Mouse (Mus musculus): ENCODE measurements around the gene Celf1. TPM values are rescaled to one million over a fixed set of nuclear protein-coding genes. Genes with fewer than 3 reads are reported as not detected.

The Celf1 gene
- polyA plus RNA-seq, 1 experiment: 27.1 TPM

DNA sequence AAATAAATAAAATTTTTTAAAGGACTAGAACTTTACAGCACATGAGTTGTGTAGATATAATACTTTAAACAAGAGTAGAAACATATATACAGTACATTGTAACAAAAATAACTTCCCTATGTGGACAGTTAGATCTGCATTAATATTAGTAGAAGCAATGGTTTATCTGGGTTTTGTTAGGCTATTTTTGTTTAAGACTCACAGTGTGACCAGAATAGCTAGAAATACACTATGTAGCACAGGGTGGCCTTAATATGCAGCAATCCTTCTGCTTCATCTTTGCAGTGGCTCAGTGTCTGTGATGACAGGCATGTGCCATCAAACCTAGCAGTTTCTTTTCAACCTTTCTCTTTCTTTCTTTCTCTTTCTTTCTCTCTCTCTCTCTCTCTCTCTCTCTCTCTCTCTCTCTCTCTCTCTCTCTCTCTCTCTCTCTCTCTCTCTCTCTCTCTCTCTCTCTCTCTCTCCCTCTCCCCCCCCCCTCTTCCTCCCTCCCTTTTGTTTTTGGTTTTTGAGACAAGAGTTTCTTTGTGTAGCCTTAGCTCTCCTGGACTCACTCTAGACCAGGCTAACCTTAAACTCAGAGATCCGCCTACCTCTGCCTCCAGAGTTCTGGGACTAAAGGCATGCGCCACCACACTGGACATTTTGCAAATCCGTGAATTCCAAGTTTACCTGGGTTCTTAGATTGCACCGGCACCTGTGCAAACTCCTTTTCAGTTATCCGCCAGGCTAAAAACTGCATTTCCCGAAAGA, 113.2 kb downstream of the Celf1 start:
- Histone ChIP-seq H3ac (ENCODE audit: control insufficient read depth, insufficient read length) (peak overlapping the region; percentile 15), H3K27me3 (ENCODE audit: control insufficient read depth, insufficient read depth, insufficient read length) (no peaks in the 10 kb centered on the region), H3K79me2 (ENCODE audit: control insufficient read depth, insufficient read depth) (peaks cover 19% of the 10 kb centered on the region), H3K4me2 (ENCODE audit: low read depth) (peak overlapping the region; percentile 87), H3K4me3 (peak overlapping the region; percentile 99), H3K36me3 (ENCODE audit: control insufficient read depth, insufficient read depth) (peaks cover 18% of the 10 kb centered on the region)
- TF ChIP-seq MAX (IDR thresholded peaks at IDR 0.05; ENCODE audit: low read depth) (no peak), USF1 (IDR thresholded peaks at IDR 0.05; ENCODE audit: low read depth) (no peak), POLR2AphosphoS2 (IDR thresholded peaks at IDR 0.05; ENCODE audit: insufficient read length, low read depth) (no peak), SRF (IDR thresholded peaks at IDR 0.05; ENCODE audit: control insufficient read depth, insufficient read length, low read depth) (no peak), POLR2A (IDR thresholded peaks at IDR 0.05; ENCODE audit: insufficient read length, low read depth) (no peak), TCF3 (IDR thresholded peaks at IDR 0.05; ENCODE audit: insufficient read length, low read depth) (no peak), E2F4 (IDR thresholded peaks at IDR 0.05; ENCODE audit: insufficient read depth) (no peak)

DNA sequence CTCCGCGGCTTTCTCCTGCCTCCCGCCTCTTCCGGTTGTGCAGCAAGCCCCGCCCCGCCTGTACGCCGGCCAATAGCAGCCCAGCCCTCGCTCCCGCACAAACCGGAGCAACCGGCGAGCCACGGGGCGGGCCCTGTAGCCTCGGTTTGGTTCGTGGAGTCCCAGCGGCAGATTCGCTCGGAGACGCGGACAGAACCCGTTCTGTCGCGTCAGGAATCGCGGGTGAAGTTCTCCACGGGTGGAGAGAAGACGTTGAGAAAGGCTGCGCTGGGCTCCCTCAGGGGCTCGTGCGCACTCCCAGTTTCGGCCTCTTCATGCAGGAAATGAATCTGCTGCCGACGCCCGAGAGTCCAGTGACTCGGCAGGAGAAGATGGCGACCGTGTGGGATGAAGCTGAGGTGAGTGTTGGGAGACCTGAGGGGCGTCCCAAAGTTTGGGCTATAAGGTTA, 113.8 kb downstream of the Celf1 start, which contains the start of gene Psmc3:
Gene Psmc3 (plus strand): TSS at position 76 of the 449 bp plus-strand sequence.
- peaks cover 18% of the 10 kb centered on the region for H3K36me3 ChIP-seq (ENCODE audit: control insufficient read depth, insufficient read depth)
- H3K79me2 ChIP-seq (ENCODE audit: control insufficient read depth, insufficient read depth): peaks cover 19% of the 10 kb centered on the region
- H3K27me3 ChIP-seq (ENCODE audit: control insufficient read depth, insufficient read depth, insufficient read length): no peaks in the 10 kb centered on the region
- no peak for TF ChIP-seq MYOD1 (IDR thresholded peaks at IDR 0.05; ENCODE audit: control insufficient read depth in 1 of 3, insufficient read length in 2 of 3, low read depth in 2 of 3)
- TF ChIP-seq TCF3 (IDR thresholded peaks at IDR 0.05; ENCODE audit: insufficient read length, low read depth): no peak
- TF ChIP-seq MYOG (IDR thresholded peaks at IDR 0.05; ENCODE audit: control insufficient read depth in 1 of 3, insufficient read depth in 1 of 3, insufficient read length in 2 of 3, low read depth in 2 of 3): no peak
- TF ChIP-seq CEBPB (IDR thresholded peaks at IDR 0.05; ENCODE audit: insufficient read depth, poor library complexity, severe bottlenecking): no peak
- TF ChIP-seq POLR2A (IDR thresholded peaks at IDR 0.05; ENCODE audit: insufficient read length, low read depth): peak; percentile 75
- peak; percentile 61 for TF ChIP-seq POLR2AphosphoS2 (IDR thresholded peaks at IDR 0.05; ENCODE audit: insufficient read length, low read depth)
- H3K4me3 ChIP-seq: peak within 1 kb of the TSS; percentile 99
- peak within 1 kb of the TSS; percentile 15 for H3ac ChIP-seq (ENCODE audit: control insufficient read depth, insufficient read length)
- peak within 1 kb of the TSS; percentile 98 for H3K4me2 ChIP-seq (ENCODE audit: low read depth)

- peak in 1 of 3 experiments; percentile 39 for TF ChIP-seq MYOG (IDR thresholded peaks at IDR 0.05; ENCODE audit: control insufficient read depth in 1 of 3, insufficient read depth in 1 of 3, insufficient read length in 2 of 3, low read depth in 2 of 3)
- peak in 1 of 3 experiments; percentile 33 for TF ChIP-seq MYOD1 (IDR thresholded peaks at IDR 0.05; ENCODE audit: control insufficient read depth in 1 of 3, insufficient read length in 2 of 3, low read depth in 2 of 3)
- no peak for TF ChIP-seq TCF3 (IDR thresholded peaks at IDR 0.05; ENCODE audit: insufficient read length, low read depth)
- TF ChIP-seq MAX (IDR thresholded peaks at IDR 0.05; ENCODE audit: low read depth): no peak
- TF ChIP-seq USF1 (IDR thresholded peaks at IDR 0.05; ENCODE audit: low read depth): peak; percentile 94
- no peak for TF ChIP-seq E2F4 (IDR thresholded peaks at IDR 0.05; ENCODE audit: insufficient read depth)
- TF ChIP-seq POLR2A (IDR thresholded peaks at IDR 0.05; ENCODE audit: insufficient read length, low read depth): peak; percentile 33
- TF ChIP-seq CEBPB (IDR thresholded peaks at IDR 0.05; ENCODE audit: insufficient read depth, poor library complexity, severe bottlenecking): no peak
- TF ChIP-seq POLR2AphosphoS2 (IDR thresholded peaks at IDR 0.05; ENCODE audit: insufficient read length, low read depth): peak; percentile 50
- no peak for TF ChIP-seq REST (IDR thresholded peaks at IDR 0.05; ENCODE audit: insufficient read depth, insufficient read length)
- no peak for TF ChIP-seq SRF (IDR thresholded peaks at IDR 0.05; ENCODE audit: control insufficient read depth, insufficient read length, low read depth)
- no peak for TF ChIP-seq TCF12 (IDR thresholded peaks at IDR 0.05; ENCODE audit: insufficient read depth, poor library complexity, severe bottlenecking)
- Histone ChIP-seq H3K4me3 (no peak overlapping the region), H3K4me2 (ENCODE audit: low read depth) (peak overlapping the region; percentile 18), H3K27me3 (ENCODE audit: control insufficient read depth, insufficient read depth, insufficient read length) (no peaks in the 10 kb centered on the region), H3ac (ENCODE audit: control insufficient read depth, insufficient read length) (no peak overlapping the region), H3K36me3 (ENCODE audit: control insufficient read depth, insufficient read depth) (peaks cover 30% of the 10 kb centered on the region), H3K79me2 (ENCODE audit: control insufficient read depth, insufficient read depth) (peaks cover 19% of the 10 kb centered on the region)
These were observed 118.3 kb downstream of the Celf1 start for GRCm38 (mm10) chr2:91058435-91058834.

DNA sequence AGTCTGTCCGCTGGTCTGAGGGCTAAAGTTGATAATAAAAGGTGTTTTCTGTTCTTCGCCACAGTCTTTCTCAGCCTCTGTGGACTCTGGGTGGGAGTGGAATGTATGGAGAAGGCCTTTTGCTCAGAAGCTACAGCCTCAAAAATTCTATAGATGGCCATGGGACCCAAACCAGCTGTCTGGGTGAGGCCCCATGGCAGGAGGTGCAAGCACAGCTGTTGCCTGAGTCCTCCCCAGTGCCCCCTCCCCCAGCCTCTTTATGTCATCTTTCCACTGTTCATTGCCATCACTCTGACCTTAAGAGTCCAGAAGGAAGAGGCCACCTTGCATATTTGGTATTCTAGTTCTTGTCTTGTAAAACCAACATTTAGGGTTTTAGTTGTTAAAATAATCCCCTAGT, 119.2 kb downstream of the Celf1 start:
- H3K79me2 ChIP-seq (ENCODE audit: control insufficient read depth, insufficient read depth): peaks cover 15% of the 10 kb centered on the region
- H3K27me3 ChIP-seq (ENCODE audit: control insufficient read depth, insufficient read depth, insufficient read length): no peaks in the 10 kb centered on the region
- H3ac ChIP-seq (ENCODE audit: control insufficient read depth, insufficient read length): no peak overlapping the region
- TF ChIP-seq POLR2A (IDR thresholded peaks at IDR 0.05; ENCODE audit: insufficient read length, low read depth): no peak
- TF ChIP-seq TCF3 (IDR thresholded peaks at IDR 0.05; ENCODE audit: insufficient read length, low read depth): peak; percentile 80
- peak; percentile 36 to 94 (median 91) for TF ChIP-seq MYOD1 (IDR thresholded peaks at IDR 0.05; ENCODE audit: control insufficient read depth in 1 of 3, insufficient read length in 2 of 3, low read depth in 2 of 3)
- TF ChIP-seq TCF12 (IDR thresholded peaks at IDR 0.05; ENCODE audit: insufficient read depth, poor library complexity, severe bottlenecking): peak; percentile 80
- TF ChIP-seq MAX (IDR thresholded peaks at IDR 0.05; ENCODE audit: low read depth): no peak
- peak; percentile 52 to 98 (median 91) for TF ChIP-seq MYOG (IDR thresholded peaks at IDR 0.05; ENCODE audit: control insufficient read depth in 1 of 3, insufficient read depth in 1 of 3, insufficient read length in 2 of 3, low read depth in 2 of 3)
- no peak for TF ChIP-seq SRF (IDR thresholded peaks at IDR 0.05; ENCODE audit: control insufficient read depth, insufficient read length, low read depth)
- TF ChIP-seq CEBPB (IDR thresholded peaks at IDR 0.05; ENCODE audit: insufficient read depth, poor library complexity, severe bottlenecking): no peak
- no peak for TF ChIP-seq POLR2AphosphoS2 (IDR thresholded peaks at IDR 0.05; ENCODE audit: insufficient read length, low read depth)
- TF ChIP-seq USF1 (IDR thresholded peaks at IDR 0.05; ENCODE audit: low read depth): no peak
- no peak for TF ChIP-seq REST (IDR thresholded peaks at IDR 0.05; ENCODE audit: insufficient read depth, insufficient read length)
- peaks cover 30% of the 10 kb centered on the region for H3K36me3 ChIP-seq (ENCODE audit: control insufficient read depth, insufficient read depth)
- peak overlapping the region; percentile 18 for H3K4me2 ChIP-seq (ENCODE audit: low read depth)
- H3K4me3 ChIP-seq: no peak overlapping the region

Measured in myocyte (in vitro differentiated cells).